Mouse (Mus musculus): Measurements from ENCODE around the gene Prss32. TPM values are rescaled to one million over a fixed set of nuclear protein-coding genes. Genes with fewer than 3 reads are reported as not detected.
"Not testable (repeated sequence)": the region's sequence is repeated elsewhere in the genome, so short reads cannot be mapped to it uniquely, and the experiment has no call there.

Gene Prss32
- polyA plus RNA-seq, 1 experiment from 2014 or later = 13.6 TPM

- Histone ChIP-seq H3K9me3 (ENCODE audit: control insufficient read depth, low read length) (no peaks in the 10 kb centered on the region), H3K27ac (replicated peaks) (no peak overlapping the region), H3K27me3 (ENCODE audit: control insufficient read depth, insufficient read depth, low read length) (no peaks in the 10 kb centered on the region), H3K4me3 (ENCODE audit: low read depth, low read length) (no peak overlapping the region), H3K36me3 (ENCODE audit: control insufficient read depth, insufficient read depth, low read length) (no peaks in the 10 kb centered on the region), H3K4me1 (replicated peaks; ENCODE audit: control insufficient read depth, insufficient read depth) (no peaks in the 10 kb centered on the region), H3K4me2 (replicated peaks; ENCODE audit: low read depth) (no peak overlapping the region), H3K9ac (ENCODE audit: low read length) (no peak overlapping the region)
- ATAC-seq (ENCODE audit: low FRiP score, low TSS enrichment) = no peak
- no peak for DNase-seq (ENCODE audit: low spot score)
- no peak for TF ChIP-seq EP300 (optimal IDR thresholded peaks at IDR 0.05)
- TF ChIP-seq CTCF (IDR thresholded peaks at IDR 0.05; ENCODE audit: low read depth) = no peak
- 47% methylated on average over 3 of the region's 3 CpGs for WGBS
Measured at GRCm38 (mm10) chr17:23876741-23877140, 33.1 kb downstream of the Prss32 start.

GRCm38 (mm10) chr17:23877166-23877565 lies 33.5 kb downstream of the Prss32 start:
- ATAC-seq (ENCODE audit: low FRiP score, low TSS enrichment) (no peak), DNase-seq (ENCODE audit: low spot score) (no peak)
- no peaks in the 10 kb centered on the region for H3K4me1 ChIP-seq (replicated peaks; ENCODE audit: control insufficient read depth, insufficient read depth)
- WGBS = 94% methylated on average over 2 of the region's 2 CpGs
- H3K4me2 ChIP-seq (replicated peaks; ENCODE audit: low read depth) = no peak overlapping the region
- no peak overlapping the region for H3K4me3 ChIP-seq (ENCODE audit: low read depth, low read length)
- TF ChIP-seq EP300 (optimal IDR thresholded peaks at IDR 0.05) (no peak), CTCF (IDR thresholded peaks at IDR 0.05; ENCODE audit: low read depth) (no peak)
- H3K27me3 ChIP-seq (ENCODE audit: control insufficient read depth, insufficient read depth, low read length) = no peaks in the 10 kb centered on the region
- H3K36me3 ChIP-seq (ENCODE audit: control insufficient read depth, insufficient read depth, low read length) = no peaks in the 10 kb centered on the region
- H3K27ac ChIP-seq (replicated peaks) = no peak overlapping the region
- no peak overlapping the region for H3K9ac ChIP-seq (ENCODE audit: low read length)
- no peaks in the 10 kb centered on the region for H3K9me3 ChIP-seq (ENCODE audit: control insufficient read depth, low read length)

- ATAC-seq (ENCODE audit: low FRiP score, low TSS enrichment); H3K9me3 ChIP-seq (ENCODE audit: control insufficient read depth, low read length); H3K36me3 ChIP-seq (ENCODE audit: control insufficient read depth, insufficient read depth, low read length); H3K4me3 ChIP-seq (ENCODE audit: low read depth, low read length); H3K9ac ChIP-seq (ENCODE audit: low read length); DNase-seq (ENCODE audit: low spot score); H3K4me1 ChIP-seq (replicated peaks; ENCODE audit: control insufficient read depth, insufficient read depth); H3K27me3 ChIP-seq (ENCODE audit: control insufficient read depth, insufficient read depth, low read length); H3K4me2 ChIP-seq (replicated peaks; ENCODE audit: low read depth); H3K27ac ChIP-seq (replicated peaks): not testable (repeated sequence)
- whole genome bisulfite sequencing = 58% methylated on average over 4 of the region's 4 CpGs
Measured at GRCm38 (mm10) chr17:23880576-23880975, 36.9 kb downstream of the Prss32 start, which contains the start of the genes Dcpp1 and Dcpp2. Dcpp1 (plus strand) TSS chr17:23880876. Dcpp2 (plus strand) TSS chr17:23880880.

Small RNA genes lying within 50 kb of the gene (microRNA-seq; reads per million reads assigned to microRNA genes)
- not detected for gene Mir5125

Other genes starting within 250 kb of the Prss32 start
- 4.0 and 5.7 TPM in 2 replicates for gene Zfp13, start 244.4 kb upstream of the Prss32 start, polyA plus RNA-seq (2015; fragmentation: Nextera tagmentation; extraction: Ambion mirVana)
- gene Zscan10, start 243.0 kb upstream of the Prss32 start, polyA plus RNA-seq (2015; fragmentation: Nextera tagmentation; extraction: Ambion mirVana) = 0.05 TPM in 1 of 2 replicates, not detected in the other
- 0.12 and 0.18 TPM in 2 replicates for gene Mmp25, start 198.6 kb upstream of the Prss32 start, polyA plus RNA-seq (2015; fragmentation: Nextera tagmentation; extraction: Ambion mirVana)
- gene Bicdl2, start 183.3 kb upstream of the Prss32 start, polyA plus RNA-seq (2015; fragmentation: Nextera tagmentation; extraction: Ambion mirVana) = 50.9 and 58.2 TPM in 2 replicates
- 183 and 186 TPM in 2 replicates for gene Hcfc1r1, start 170.3 kb upstream of the Prss32 start, polyA plus RNA-seq (2015; fragmentation: Nextera tagmentation; extraction: Ambion mirVana)
- 17.7 and 18.1 TPM in 2 replicates for gene Thoc6, start 170.0 kb upstream of the Prss32 start, polyA plus RNA-seq (2015; fragmentation: Nextera tagmentation; extraction: Ambion mirVana)
- gene Tnfrsf12a, start 166.4 kb upstream of the Prss32 start, polyA plus RNA-seq (2015; fragmentation: Nextera tagmentation; extraction: Ambion mirVana) = 33.5 and 33.7 TPM in 2 replicates
- gene Cldn6, start 164.6 kb upstream of the Prss32 start, polyA plus RNA-seq (2015; fragmentation: Nextera tagmentation; extraction: Ambion mirVana) = 3.0 and 3.2 TPM in 2 replicates
- 0.79 and 0.92 TPM in 2 replicates for gene Cldn9, start 159.8 kb upstream of the Prss32 start, polyA plus RNA-seq (2015; fragmentation: Nextera tagmentation; extraction: Ambion mirVana)
- 0.04 and 0.16 TPM in 2 replicates for gene 1520401A03Rik, start 121.1 kb upstream of the Prss32 start, polyA plus RNA-seq (2015; fragmentation: Nextera tagmentation; extraction: Ambion mirVana)
- gene Pkmyt1, start 117.5 kb upstream of the Prss32 start, polyA plus RNA-seq (2015; fragmentation: Nextera tagmentation; extraction: Ambion mirVana) = 17.1 and 17.6 TPM in 2 replicates
- 26.3 and 28.0 TPM in 2 replicates for gene Paqr4, start 103.0 kb upstream of the Prss32 start, polyA plus RNA-seq (2015; fragmentation: Nextera tagmentation; extraction: Ambion mirVana)
- gene Kremen2, start 98.0 kb upstream of the Prss32 start, polyA plus RNA-seq (2015; fragmentation: Nextera tagmentation; extraction: Ambion mirVana) = 2.7 and 3.0 TPM in 2 replicates
- 24.2 and 27.3 TPM in 2 replicates for gene Flywch1, start 72.3 kb upstream of the Prss32 start, polyA plus RNA-seq (2015; fragmentation: Nextera tagmentation; extraction: Ambion mirVana)
- 15.9 and 16.4 TPM in 2 replicates for gene Flywch2, start 57.8 kb upstream of the Prss32 start, polyA plus RNA-seq (2015; fragmentation: Nextera tagmentation; extraction: Ambion mirVana)
- gene Srrm2, start 53.3 kb upstream of the Prss32 start, polyA plus RNA-seq (2015; fragmentation: Nextera tagmentation; extraction: Ambion mirVana) = 211 and 215 TPM in 2 replicates
- gene Elob, start 14.7 kb upstream of the Prss32 start, polyA plus RNA-seq (2015; fragmentation: Nextera tagmentation; extraction: Ambion mirVana) = 881 and 1,013 TPM in 2 replicates
- gene Prss33, start 7.8 kb upstream of the Prss32 start, polyA plus RNA-seq (2015; fragmentation: Nextera tagmentation; extraction: Ambion mirVana) = 0.11 TPM in 1 of 2 replicates, not detected in the other
- gene Prss41, start 317 bp downstream of the Prss32 start, polyA plus RNA-seq (2015; fragmentation: Nextera tagmentation; extraction: Ambion mirVana) = 0.88 and 0.90 TPM in 2 replicates
- not detected in 2 replicates for gene Prss21, start 24.2 kb downstream of the Prss32 start, polyA plus RNA-seq (2015; fragmentation: Nextera tagmentation; extraction: Ambion mirVana)
- gene Dcpp1, start 37.0 kb downstream of the Prss32 start, polyA plus RNA-seq (2015; fragmentation: Nextera tagmentation; extraction: Ambion mirVana) = not detected in 2 replicates
- gene Dcpp2, start 37.0 kb downstream of the Prss32 start, polyA plus RNA-seq (2015; fragmentation: Nextera tagmentation; extraction: Ambion mirVana) = not detected in 2 replicates
- gene Dcpp3, start 73.6 kb downstream of the Prss32 start, polyA plus RNA-seq (2015; fragmentation: Nextera tagmentation; extraction: Ambion mirVana) = not detected in 2 replicates
- gene Sbp, start 97.8 kb downstream of the Prss32 start, polyA plus RNA-seq (2015; fragmentation: Nextera tagmentation; extraction: Ambion mirVana) = not detected in 2 replicates
- not detected in 2 replicates for gene Sbpl, start 111.4 kb downstream of the Prss32 start, polyA plus RNA-seq (2015; fragmentation: Nextera tagmentation; extraction: Ambion mirVana)
- 0.08 and 0.11 TPM in 2 replicates for gene Prss30, start 136.7 kb downstream of the Prss32 start, polyA plus RNA-seq (2015; fragmentation: Nextera tagmentation; extraction: Ambion mirVana)
- gene Prss22, start 154.2 kb downstream of the Prss32 start, polyA plus RNA-seq (2015; fragmentation: Nextera tagmentation; extraction: Ambion mirVana) = 3.4 and 4.8 TPM in 2 replicates
- 40.8 and 47.1 TPM in 2 replicates for gene Prss27, start 194.3 kb downstream of the Prss32 start, polyA plus RNA-seq (2015; fragmentation: Nextera tagmentation; extraction: Ambion mirVana)
- gene Kctd5, start 229.6 kb downstream of the Prss32 start, polyA plus RNA-seq (2015; fragmentation: Nextera tagmentation; extraction: Ambion mirVana) = 44.7 and 45.6 TPM in 2 replicates

Data from stomach, postnatal 0 days (tissue).